Mouse (Mus musculus) midbrain, embryonic 14.5 days (tissue): ENCODE measurements around the gene Slc9b2. TPM values are rescaled to one million over a fixed set of nuclear protein-coding genes. Genes with fewer than 3 reads are reported as not detected.

ENCODE experiments used
- ATAC-seq: fragments of 200-750 bp; cut with Nextera tagmentation; 2 replicates; pipeline ENCODE4 v1.8.0; 2017; ENCODE audit warnings: moderate number of reproducible peaks, moderate library complexity; ENCODE audit not compliant: low FRiP score, low TSS enrichment
- DNase-seq: peaks from one replicate; pipeline ENCODE4 v3.0.0-alpha.2; 2015
- H3K27ac ChIP-seq: fragments of 300-500 bp; sonication (generic); replicated peaks from 2 replicates; pipeline ENCODE4 v1.5.1; 2014; ENCODE audit warnings: mild to moderate bottlenecking, low read depth, low read length, moderate library complexity
- H3K27me3 ChIP-seq: fragments of 300-500 bp; sonication (generic); 2 replicates; pipeline ENCODE4 v1.6.1; 2014; ENCODE audit warnings: low read length, control low read depth, mixed read lengths; ENCODE audit not compliant: control insufficient read depth, insufficient read depth
- H3K36me3 ChIP-seq: fragments of 300-500 bp; sonication (generic); 2 replicates; pipeline ENCODE4 v1.6.1; 2014; ENCODE audit warnings: low read length, control low read depth; ENCODE audit not compliant: control insufficient read depth, insufficient read depth
- H3K4me1 ChIP-seq: fragments of 300-500 bp; sonication (generic); 2 replicates; pipeline ENCODE4 v1.6.1; 2014; ENCODE audit warnings: mild to moderate bottlenecking, antibody characterized with exemption, low read length, control low read depth; ENCODE audit not compliant: control insufficient read depth, insufficient read depth
- H3K4me2 ChIP-seq: fragments of 300-500 bp; sonication (generic); 2 replicates; pipeline ENCODE4 v1.6.1; 2014; ENCODE audit warnings: mild to moderate bottlenecking, low read length, moderate library complexity
- H3K4me3 ChIP-seq: fragments of 300-500 bp; sonication (generic); replicated peaks from 2 replicates; pipeline ENCODE4 v1.5.1; 2014; ENCODE audit warnings: low read depth, low read length
- H3K9ac ChIP-seq: fragments of 300-500 bp; sonication (generic); replicated peaks from 2 replicates; pipeline ENCODE4 v1.6.1; 2014; ENCODE audit warnings: mild to moderate bottlenecking, low read length, moderate library complexity
- H3K9me3 ChIP-seq: fragments of 300-500 bp; sonication (generic); 2 replicates; pipeline ENCODE4 v1.6.1; 2016; ENCODE audit warnings: low read length, control low read depth, mixed read lengths; ENCODE audit not compliant: control insufficient read depth
- WGBS: fragments of 180-500 bp; shearing (Covaris S2); extraction: QIAGEN DNeasy Blood & Tissue Kit; methylation state at CpG from one replicate; pipeline ENCODE4 v1.1.7; 2014; 5-methylcytosine and 5-hydroxymethylcytosine counted together
- polyA plus RNA-seq: library from polyadenylated mRNA; unstranded; fragments of >200 nt; fragmentation: Nextera tagmentation; extraction: Ambion mirVana; gene quantifications from 2 replicates; pipeline ENCODE4 v1.2.1, GENCODE M21; 2014

The Slc9b2 gene
- polyA plus RNA-seq, 1 experiment from 2014 or later: 1.8 TPM

GRCm38 (mm10) chr3:135295559-135295958 lies 11.9 kb upstream of the Slc9b2 start:
- H3K36me3 ChIP-seq: no peaks in the 10 kb centered on the region
- no peak overlapping the region for H3K4me2 ChIP-seq
- H3K4me1 ChIP-seq: 0 out of 2 replicates have a peak, but pooled peaks cover 6% of the 10 kb centered on the region
- DNase-seq (no peak), ATAC-seq (no peak)
- no peak overlapping the region for H3K27ac ChIP-seq
- H3K9ac ChIP-seq: no peak overlapping the region
- H3K4me3 ChIP-seq: no peak overlapping the region
- no peaks in the 10 kb centered on the region for H3K27me3 ChIP-seq
- no peaks in the 10 kb centered on the region for H3K9me3 ChIP-seq
- WGBS: 66% methylated on average over 1 of the region's 1 CpGs

GRCm38 (mm10) chr3:135298560-135298959 lies 8.9 kb upstream of the Slc9b2 start:
- H3K4me3 ChIP-seq: no peak overlapping the region
- no peak for DNase-seq
- H3K27ac ChIP-seq: no peak overlapping the region
- no peaks in the 10 kb centered on the region for H3K27me3 ChIP-seq
- no peaks in the 10 kb centered on the region for H3K9me3 ChIP-seq
- H3K36me3 ChIP-seq: no peaks in the 10 kb centered on the region
- H3K4me1 ChIP-seq: 0 out of 2 replicates have a peak, but pooled peaks cover 8% of the 10 kb centered on the region
- H3K9ac ChIP-seq: no peak overlapping the region
- 91% methylated on average over 3 of the region's 3 CpGs for WGBS
- no peak overlapping the region for H3K4me2 ChIP-seq
- ATAC-seq: no peak

- H3K27me3 ChIP-seq: no peaks in the 10 kb centered on the region
- no peak overlapping the region for H3K9ac ChIP-seq
- DNase-seq (no peak), ATAC-seq (no peak)
- H3K27ac ChIP-seq: no peak overlapping the region
- H3K4me1 ChIP-seq: peaks cover 10% of the 10 kb centered on the region
- H3K4me3 ChIP-seq: no peak overlapping the region
- H3K4me2 ChIP-seq: no peak overlapping the region
- WGBS: 65% methylated on average over 6 of the region's 6 CpGs
- H3K36me3 ChIP-seq: no peaks in the 10 kb centered on the region
- no peaks in the 10 kb centered on the region for H3K9me3 ChIP-seq
These were observed 7.4 kb upstream of the Slc9b2 start for GRCm38 (mm10) chr3:135300081-135300480.

- H3K27ac ChIP-seq: no peak overlapping the region
- WGBS: 6% methylated on average over 6 of the region's 6 CpGs
- no peaks in the 10 kb centered on the region for H3K9me3 ChIP-seq
- H3K4me1 ChIP-seq: peaks cover 17% of the 10 kb centered on the region
- H3K4me3 ChIP-seq: no peak overlapping the region
- no peak overlapping the region for H3K9ac ChIP-seq
- no peaks in the 10 kb centered on the region; the same call in 1 of the 2 replicates for H3K27me3 ChIP-seq
- H3K4me2 ChIP-seq: no peak overlapping the region
- DNase-seq (no peak), ATAC-seq (no peak)
- H3K36me3 ChIP-seq: no peaks in the 10 kb centered on the region
These were observed 3.4 kb upstream of the Slc9b2 start for GRCm38 (mm10) chr3:135304060-135304459.

- Histone ChIP-seq H3K27ac (no peak overlapping the region), H3K9ac (no peak overlapping the region), H3K9me3 (no peaks in the 10 kb centered on the region), H3K4me3 (no peak overlapping the region), H3K4me1 (peaks cover 17% of the 10 kb centered on the region), H3K36me3 (no peaks in the 10 kb centered on the region), H3K4me2 (no peak overlapping the region), H3K27me3 (no peaks in the 10 kb centered on the region; the same call in 1 of the 2 replicates)
- 4% methylated on average over 9 of the region's 9 CpGs for WGBS
- ATAC-seq: no peak
- no peak for DNase-seq
These were observed 2.9 kb upstream of the Slc9b2 start for GRCm38 (mm10) chr3:135304566-135304965.

- no peak for ATAC-seq
- Histone ChIP-seq H3K4me3 (no peak overlapping the region), H3K4me1 (0 out of 2 replicates have a peak, but pooled peaks cover 1% of the 10 kb centered on the region), H3K27me3 (no peaks in the 10 kb centered on the region), H3K27ac (no peak overlapping the region), H3K36me3 (no peaks in the 10 kb centered on the region), H3K4me2 (no peak overlapping the region), H3K9ac (no peak overlapping the region), H3K9me3 (no peaks in the 10 kb centered on the region; the same call in 1 of the 2 replicates)
- WGBS: 9% methylated on average over 2 of the region's 2 CpGs
- DNase-seq: no peak
These were observed 5.5 kb downstream of the Slc9b2 start for GRCm38 (mm10) chr3:135312916-135313491.

GRCm38 (mm10) chr3:135313727-135314126 lies 6.2 kb downstream of the Slc9b2 start:
- DNase-seq (no peak), ATAC-seq (no peak)
- 32% methylated on average over 2 of the region's 2 CpGs for WGBS
- Histone ChIP-seq H3K9ac (no peak overlapping the region), H3K4me3 (no peak overlapping the region), H3K4me2 (no peak overlapping the region), H3K27me3 (no peaks in the 10 kb centered on the region), H3K27ac (no peak overlapping the region), H3K9me3 (no peaks in the 10 kb centered on the region; the same call in 1 of the 2 replicates), H3K4me1 (no peaks in the 10 kb centered on the region), H3K36me3 (no peaks in the 10 kb centered on the region)

- WGBS: 63% methylated on average over 2 of the region's 2 CpGs
- ATAC-seq (no peak), DNase-seq (no peak)
These were observed 7.3 kb downstream of the Slc9b2 start for GRCm38 (mm10) chr3:135314811-135315210.

GRCm38 (mm10) chr3:135315720-135316425 lies 8.4 kb downstream of the Slc9b2 start:
- H3K36me3 ChIP-seq: no peaks in the 10 kb centered on the region
- WGBS: 93% methylated on average over 9 of the region's 9 CpGs
- no peak overlapping the region for H3K4me2 ChIP-seq

More at GRCm38 (mm10) chr3:135314811-135315210, 7.3 kb downstream of the Slc9b2 start:
- no peak overlapping the region for H3K4me2 ChIP-seq
- no peaks in the 10 kb centered on the region for H3K27me3 ChIP-seq
- H3K4me1 ChIP-seq: no peaks in the 10 kb centered on the region
- no peak overlapping the region for H3K4me3 ChIP-seq
- no peaks in the 10 kb centered on the region; the same call in 1 of the 2 replicates for H3K9me3 ChIP-seq
- no peak overlapping the region for H3K27ac ChIP-seq
- no peaks in the 10 kb centered on the region for H3K36me3 ChIP-seq
- no peak overlapping the region for H3K9ac ChIP-seq

More at GRCm38 (mm10) chr3:135315720-135316425, 8.4 kb downstream of the Slc9b2 start:
- DNase-seq (no peak), ATAC-seq (no peak)
- Histone ChIP-seq H3K9me3 (no peaks in the 10 kb centered on the region; the same call in 1 of the 2 replicates), H3K4me1 (no peaks in the 10 kb centered on the region), H3K4me3 (no peak overlapping the region), H3K27me3 (no peaks in the 10 kb centered on the region), H3K9ac (no peak overlapping the region), H3K27ac (no peak overlapping the region)
